Mouse (Mus musculus) retina, adult 2 months (tissue): ENCODE measurements around the gene Plxna1.

Experiments
- DNase-seq: peaks from one replicate; pipeline ENCODE4 v3.0.0-alpha.2; 2012; ENCODE audit warnings: low read depth, low spot score

Gene Plxna1

GRCm38 (mm10) chr6:89285116-89285515 lies 77.3 kb downstream of the Plxna1 start:
- DNase-seq = no peak

- no peak for DNase-seq
Measured at GRCm38 (mm10) chr6:89283095-89283494, 79.3 kb downstream of the Plxna1 start.

DNA sequence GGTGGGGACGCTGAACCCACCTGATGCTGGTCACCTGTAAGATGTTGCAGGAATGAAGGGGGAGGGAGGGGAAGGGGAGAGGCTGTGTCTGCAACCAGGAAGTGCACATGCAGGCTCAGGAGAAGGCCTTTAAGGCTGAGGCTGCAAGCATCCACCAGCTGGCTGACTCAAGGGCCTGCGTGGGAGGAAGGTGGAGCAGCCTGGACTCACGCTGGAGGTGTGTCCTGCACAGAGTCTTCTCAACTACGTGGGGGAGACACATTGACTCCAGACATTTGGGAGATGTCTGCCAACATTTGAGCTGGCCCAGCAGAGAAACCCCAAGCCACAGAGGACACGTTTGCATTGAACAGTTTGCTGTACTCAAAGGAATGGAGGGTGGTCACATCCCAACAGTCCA lies 79.8 kb downstream of the Plxna1 start:
- no peak for DNase-seq

- no peak for DNase-seq
Measured at GRCm38 (mm10) chr6:89281492-89282332, 80.7 kb downstream of the Plxna1 start.

DNA sequence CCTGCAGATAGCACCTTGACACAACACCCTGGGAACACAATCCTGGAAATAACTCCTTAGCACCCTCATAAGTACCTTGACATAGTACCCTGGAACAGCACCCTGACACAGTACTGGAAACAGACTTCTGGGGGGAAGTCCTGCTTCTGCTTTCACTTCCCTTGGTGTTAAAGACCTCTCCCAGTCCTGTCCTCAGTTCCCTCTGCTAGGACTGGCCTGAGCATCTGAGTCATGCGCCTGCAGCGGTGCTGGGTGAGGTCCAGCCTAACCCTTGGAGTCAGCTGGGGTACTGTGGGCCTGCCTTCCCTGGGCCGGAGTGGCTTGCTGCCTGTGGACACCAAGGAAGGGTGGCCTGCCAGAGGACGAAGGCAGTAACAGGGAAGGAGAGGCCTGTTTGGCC lies 81.9 kb downstream of the Plxna1 start:
- DNase-seq = no peak

DNA sequence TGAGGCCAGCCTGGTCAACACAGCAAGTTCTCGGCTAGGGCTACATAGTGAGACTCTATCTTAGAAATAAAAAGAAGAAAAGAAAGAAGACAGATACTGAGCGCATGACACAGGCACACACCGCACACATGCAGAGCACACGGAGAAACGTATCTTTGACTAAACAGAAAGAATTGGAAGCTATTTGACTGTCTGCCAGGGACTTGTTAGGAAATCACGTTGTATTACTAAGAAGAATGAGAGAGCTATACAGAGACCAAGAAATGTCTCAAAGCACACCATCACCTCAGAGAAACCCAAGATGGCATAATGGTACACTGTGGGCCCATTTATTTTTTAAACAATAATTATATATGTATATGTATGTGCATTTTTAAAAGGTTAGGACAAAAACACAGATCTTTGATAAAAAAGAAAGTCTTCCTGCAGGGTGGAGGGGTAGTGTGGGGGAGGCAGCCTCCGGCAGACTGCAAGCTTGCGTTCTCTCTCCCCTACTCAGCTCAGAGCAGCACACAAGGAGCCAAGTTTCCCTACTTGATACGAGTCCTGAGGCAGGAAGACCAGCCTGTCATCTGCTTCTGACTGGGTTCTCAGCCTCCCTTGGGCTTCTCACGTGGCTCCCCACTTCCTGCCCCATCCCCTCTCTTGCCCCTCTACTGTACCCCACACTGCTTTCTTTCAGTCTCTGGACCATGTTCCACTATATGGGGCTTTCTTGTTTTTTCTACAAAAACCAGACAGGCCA lies 90.5 kb downstream of the Plxna1 start:
- DNase-seq = no peak

- DNase-seq = no peak
Measured at GRCm38 (mm10) chr6:89267181-89267580, 95.2 kb downstream of the Plxna1 start.
